Mouse (Mus musculus) MEL (cell line): ENCODE measurements around the gene Aff3. TPM values are rescaled to one million over a fixed set of nuclear protein-coding genes. Genes with fewer than 3 reads are reported as not detected.

Experiments used
- DNase-seq: peaks from one replicate; pipeline ENCODE4 v3.0.0; 2011; ENCODE audit warnings: low read depth, low spot score
- H3K27ac ChIP-seq: 2 replicates; pipeline ENCODE4 v1.5.1; 2012; ENCODE audit warnings: low read depth, mild to moderate bottlenecking, control low read depth, low read length, moderate library complexity; ENCODE audit not compliant: control insufficient read depth
- H3K27me3 ChIP-seq, 2 experiments: fragments of 150-350 bp in 1 of 2; sonication (generic) in 1 of 2; 2 replicates each; pipeline ENCODE4 v1.6.1; 2012; ENCODE audit warnings: low read length in 2 of 2, mild to moderate bottlenecking in 2 of 2, improper control_type of control experiment in 1 of 2, moderate library complexity in 1 of 2; ENCODE audit not compliant: insufficient read depth in 2 of 2, control insufficient read depth in 1 of 2
- H3K36me3 ChIP-seq, 2 experiments: 2 replicates each; pipeline ENCODE4 v1.6.1; 2012 to 2014; ENCODE audit warnings: low read length in 2 of 2, improper control_type of control experiment in 1 of 2, inconsistent platforms in 1 of 2, mild to moderate bottlenecking in 1 of 2; ENCODE audit not compliant: insufficient read depth in 2 of 2, control insufficient read depth in 1 of 2
- H3K4me1 ChIP-seq, 2 experiments: fragments of 150-350 bp in 1 of 2; sonication (generic) in 1 of 2; 2 replicates each; pipeline ENCODE4 v1.6.1; 2012; ENCODE audit warnings: low read length in 2 of 2, improper control_type of control experiment in 1 of 2, mild to moderate bottlenecking in 1 of 2; ENCODE audit not compliant: insufficient read depth in 2 of 2, control insufficient read depth in 1 of 2
- H3K4me3 ChIP-seq, 2 experiments: fragments of 150-350 bp in 1 of 2; sonication (generic) in 1 of 2; 2 replicates each; pipeline ENCODE4 v1.5.1; 2012; ENCODE audit warnings: low read depth in 2 of 2, low read length in 2 of 2, mild to moderate bottlenecking in 2 of 2, moderate library complexity in 2 of 2, control low read depth in 1 of 2, improper control_type of control experiment in 1 of 2; ENCODE audit not compliant: control insufficient read depth in 1 of 2, insufficient read depth in 1 of 2
- H3K79me2 ChIP-seq: 2 replicates; pipeline ENCODE4 v1.6.1; 2012; ENCODE audit warnings: mild to moderate bottlenecking, low read length, moderate library complexity; ENCODE audit not compliant: control insufficient read depth, poor library complexity, insufficient read depth
- H3K9ac ChIP-seq: 2 replicates; pipeline ENCODE4 v1.6.1; 2012; ENCODE audit warnings: low read depth, mild to moderate bottlenecking, control low read depth, low read length, moderate library complexity; ENCODE audit not compliant: control insufficient read depth, poor library complexity, severe bottlenecking
- H3K9me3 ChIP-seq: fragments of 150-350 bp; sonication (generic); replicated peaks from 2 replicates; pipeline ENCODE4 v1.6.1; 2012; ENCODE audit warnings: mild to moderate bottlenecking, low read length, improper control_type of control experiment, moderate library complexity; ENCODE audit not compliant: insufficient read depth
- BHLHE40 ChIP-seq: IDR thresholded peaks from 2 replicates; pipeline ENCODE4 v1.6.1; 2012; ENCODE audit warnings: low read depth, mild to moderate bottlenecking, inconsistent platforms, low read length, improper control_type of control experiment, borderline replicate concordance
- CHD2 ChIP-seq: IDR thresholded peaks from 2 replicates; pipeline ENCODE4 v1.6.1; 2011; ENCODE audit warnings: low read length, improper control_type of control experiment
- ELF1 ChIP-seq: IDR thresholded peaks from 2 replicates; pipeline ENCODE4 v1.6.1; 2014; ENCODE audit warnings: low read depth, mild to moderate bottlenecking, inconsistent platforms, low read length, improper control_type of control experiment, moderate library complexity
- EP300 ChIP-seq, 2 experiments: IDR thresholded peaks; 2 replicates each; pipeline ENCODE4 v1.6.1; 2011; ENCODE audit warnings: improper control_type of control experiment in 2 of 2, low read length in 2 of 2, low read depth in 1 of 2, mild to moderate bottlenecking in 1 of 2
- GATA1 ChIP-seq: IDR thresholded peaks from 2 replicates; pipeline ENCODE4 v1.6.1; 2011; ENCODE audit warnings: low read depth, low read length, improper control_type of control experiment
- HCFC1 ChIP-seq: IDR thresholded peaks from 2 replicates; pipeline ENCODE4 v1.6.1; 2012; ENCODE audit warnings: low read depth, mild to moderate bottlenecking, inconsistent platforms, low read length, improper control_type of control experiment, moderate library complexity
- KAT2A ChIP-seq: conservative IDR thresholded peaks from 2 replicates; pipeline ENCODE4 v1.6.1; 2012; ENCODE audit warnings: low read depth, low read length, improper control_type of control experiment, inconsistent platforms
- MAFK ChIP-seq: IDR thresholded peaks from 2 replicates; pipeline ENCODE4 v1.6.1; 2011; ENCODE audit warnings: low read depth, mild to moderate bottlenecking, low read length, improper control_type of control experiment, borderline replicate concordance
- MEF2A ChIP-seq: IDR thresholded peaks from 2 replicates; pipeline ENCODE4 v1.6.1; 2014; ENCODE audit warnings: low read depth, mild to moderate bottlenecking, inconsistent platforms, low read length, improper control_type of control experiment; ENCODE audit not compliant: poor library complexity, insufficient replicate concordance, severe bottlenecking; ENCODE audit errors: extremely low read depth
- MXI1 ChIP-seq: IDR thresholded peaks from 2 replicates; pipeline ENCODE4 v1.6.1; 2011; ENCODE audit warnings: mild to moderate bottlenecking, low read depth, low read length, improper control_type of control experiment
- MYC ChIP-seq: IDR thresholded peaks from 2 replicates; pipeline ENCODE4 v1.6.1; 2011; ENCODE audit warnings: low read depth, mild to moderate bottlenecking, low read length, improper control_type of control experiment, moderate library complexity
- NRF1 ChIP-seq: IDR thresholded peaks from 2 replicates; pipeline ENCODE4 v1.6.1; 2014; ENCODE audit warnings: low read depth, mild to moderate bottlenecking, inconsistent platforms, low read length, improper control_type of control experiment, moderate library complexity; ENCODE audit not compliant: poor library complexity, insufficient read depth, severe bottlenecking
- UBTF ChIP-seq: IDR thresholded peaks from 2 replicates; pipeline ENCODE4 v1.6.1; 2012; ENCODE audit warnings: low read depth, mild to moderate bottlenecking, inconsistent platforms, low read length, improper control_type of control experiment, moderate library complexity, borderline replicate concordance; ENCODE audit not compliant: insufficient read depth
- USF2 ChIP-seq, 2 experiments: IDR thresholded peaks; 2 replicates each; pipeline ENCODE4 v1.6.1; 2011 to 2012; ENCODE audit warnings: improper control_type of control experiment in 2 of 2, low read length in 2 of 2, borderline replicate concordance in 1 of 2, inconsistent platforms in 1 of 2, low read depth in 1 of 2, mild to moderate bottlenecking in 1 of 2; ENCODE audit not compliant: insufficient read depth in 1 of 2
- ZC3H11A ChIP-seq: IDR thresholded peaks from 2 replicates; pipeline ENCODE4 v1.6.1; 2012; ENCODE audit warnings: low read depth, mild to moderate bottlenecking, inconsistent platforms, low read length, improper control_type of control experiment
- polyA plus RNA-seq, 2 experiments: library from polyadenylated mRNA; stranded (reverse) in 1 of 2; unstranded in 1 of 2; fragments of >175 nt in 1 of 2; fragments of >200 nt in 1 of 2; gene quantifications; 2 replicates each; pipeline versions ENCODE4 v1.2.1 to v1.2.4; 2012; ENCODE audit warnings: low replicate concordance in 2 of 2, low read depth in 1 of 2; ENCODE audit not compliant: insufficient read length in 2 of 2, insufficient read depth in 1 of 2, missing spikeins in 1 of 2
- total RNA-seq: library from RNA; depleted of rRNA; stranded (reverse); fragments of 300-350 nt; gene quantifications from 2 replicates; pipeline ENCODE4 v1.2.3, GENCODE M21; 2012

Aff3 gene
- total and polyA plus RNA-seq, 3 experiments: 18.5 to 41.1 (median 25.4) TPM

DNA sequence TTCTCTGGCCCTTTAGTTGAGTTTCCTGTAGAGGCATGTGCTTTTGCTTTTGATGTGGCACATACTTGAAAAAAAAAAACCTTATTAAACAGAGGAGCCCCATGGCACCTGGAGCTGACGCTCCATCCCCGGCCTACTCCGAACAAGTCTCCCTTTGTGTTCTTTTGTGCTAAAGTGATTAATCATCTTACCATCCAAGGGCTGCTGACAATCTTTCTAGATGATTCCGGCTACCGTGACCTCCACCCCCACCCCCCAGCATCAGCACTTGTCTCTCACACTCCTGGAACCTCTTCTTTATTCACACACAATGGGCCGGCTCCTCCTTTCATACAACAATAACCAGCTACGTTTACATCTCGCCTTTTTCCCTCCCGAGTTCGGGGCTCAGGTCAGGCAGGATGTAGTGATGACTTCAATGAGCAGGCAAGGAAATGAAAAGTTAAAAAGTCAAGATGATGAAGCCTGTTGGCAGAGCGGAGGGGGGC is 269.5 kb downstream of the Aff3 start:
- no peak overlapping the region for H3K27ac ChIP-seq
- no peaks in the 10 kb centered on the region for H3K9me3 ChIP-seq
- no peaks in the 10 kb centered on the region for H3K4me1 ChIP-seq
- no peak overlapping the region for H3K9ac ChIP-seq
- no peak for DNase-seq
- H3K4me3 ChIP-seq: no peak overlapping the region
- H3K79me2 ChIP-seq: no peaks in the 10 kb centered on the region
- no peaks in the 10 kb centered on the region for H3K36me3 ChIP-seq
- TF ChIP-seq MYC (no peak), ZC3H11A (no peak), MAFK (no peak)
- no peaks in the 10 kb centered on the region for H3K27me3 ChIP-seq

DNA sequence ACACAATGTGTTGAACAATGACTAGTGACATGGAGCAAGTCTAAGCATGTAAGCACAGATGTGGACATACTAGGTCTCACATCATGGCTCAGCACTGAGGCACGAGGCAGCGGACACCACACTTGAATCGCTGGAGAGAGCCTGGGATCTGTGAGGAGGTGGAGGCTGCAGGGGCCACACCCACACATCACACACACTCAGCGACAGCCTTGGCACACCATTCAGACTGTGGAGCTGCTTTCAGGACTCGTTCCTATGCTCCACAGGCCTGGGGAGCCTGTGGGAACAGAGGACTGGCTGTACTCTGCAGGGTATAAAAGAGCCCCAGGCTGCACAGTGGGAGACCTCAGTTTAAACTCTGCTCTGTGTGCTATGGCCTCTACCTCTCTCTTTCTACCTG is 270.3 kb downstream of the Aff3 start:
- no peak for DNase-seq
- no peak overlapping the region for H3K9ac ChIP-seq
- no peak overlapping the region for H3K27ac ChIP-seq
- no peaks in the 10 kb centered on the region for H3K27me3 ChIP-seq
- no peaks in the 10 kb centered on the region for H3K36me3 ChIP-seq
- H3K4me3 ChIP-seq: no peak overlapping the region
- TF ChIP-seq UBTF (no peak), BHLHE40 (no peak), NRF1 (no peak), CHD2 (no peak), MEF2A (no peak), MYC (no peak), HCFC1 (no peak), MXI1 (no peak), KAT2A (no peak), USF2 (IDR thresholded peaks at IDR 0.05; ENCODE audit: borderline replicate concordance in 1 of 2, insufficient read depth in 1 of 2, low read depth in 1 of 2, low read length in 2 of 2) (no peak), EP300 (IDR thresholded peaks at IDR 0.05; ENCODE audit: low read depth in 1 of 2, low read length in 2 of 2) (no peak), ELF1 (no peak), GATA1 (no peak)
- no peaks in the 10 kb centered on the region for H3K4me1 ChIP-seq
- no peaks in the 10 kb centered on the region for H3K9me3 ChIP-seq
- H3K79me2 ChIP-seq: no peaks in the 10 kb centered on the region
